Mouse (Mus musculus): ENCODE data around the gene Tas2r126.
"Not testable (repeated sequence)": the region's sequence is repeated elsewhere in the genome, so short reads cannot be mapped to it uniquely, and the experiment has no call there.

Tas2r126 gene

GRCm38 (mm10) chr6:42434446-42434845 lies at the start of gene Tas2r126:
Gene Tas2r126, plus strand, starts transcription at chr6:42434535.
- no peak for DNase-seq

GRCm38 (mm10) chr6:42385635-42386034 lies 48.7 kb upstream of the Tas2r126 start:
- no peak for DNase-seq

- DNase-seq = no peak
Observed at GRCm38 (mm10) chr6:42391796-42392330, 42.5 kb upstream of the Tas2r126 start.

GRCm38 (mm10) chr6:42395960-42396809 lies 38.1 kb upstream of the Tas2r126 start:
- DNase-seq = no peak

GRCm38 (mm10) chr6:42397041-42397657 lies 37.2 kb upstream of the Tas2r126 start:
- DNase-seq = no peak

- DNase-seq = no peak
Observed at GRCm38 (mm10) chr6:42398285-42398684, 36.0 kb upstream of the Tas2r126 start.

- no peak for DNase-seq
Observed at GRCm38 (mm10) chr6:42398998-42399397, 35.3 kb upstream of the Tas2r126 start.

- no peak for DNase-seq
Observed at GRCm38 (mm10) chr6:42399938-42400337, 34.4 kb upstream of the Tas2r126 start, which contains the start of gene Tas2r143. Gene Tas2r143, plus strand, starts transcription at chr6:42400238.

- DNase-seq = no peak
Observed at GRCm38 (mm10) chr6:42405134-42405533, 29.2 kb upstream of the Tas2r126 start, which contains the start of gene Tas2r135. Gene Tas2r135, plus strand, starts transcription at chr6:42405434.

- DNase-seq = no peak
Observed at GRCm38 (mm10) chr6:42419443-42419842, 14.9 kb upstream of the Tas2r126 start.

GRCm38 (mm10) chr6:42421439-42421838 lies 12.9 kb upstream of the Tas2r126 start:
- DNase-seq = no peak

GRCm38 (mm10) chr6:42424472-42424871 lies 9.9 kb upstream of the Tas2r126 start:
- DNase-seq = no peak

GRCm38 (mm10) chr6:42426337-42426736 lies 8.0 kb upstream of the Tas2r126 start:
- DNase-seq = no peak

GRCm38 (mm10) chr6:42433554-42433953 lies 781 bp upstream of the Tas2r126 start:
- no peak for DNase-seq

- no peak for DNase-seq
Observed at GRCm38 (mm10) chr6:42435490-42435889, 1.2 kb downstream of the Tas2r126 start.

GRCm38 (mm10) chr6:42441395-42441794 lies 7.1 kb downstream of the Tas2r126 start:
- DNase-seq = no peak

- no peak for DNase-seq
Observed at GRCm38 (mm10) chr6:42444491-42444890, 10.2 kb downstream of the Tas2r126 start.

GRCm38 (mm10) chr6:42447381-42447780 lies 13.0 kb downstream of the Tas2r126 start:
- no peak for DNase-seq

GRCm38 (mm10) chr6:42465096-42465495 lies 30.8 kb downstream of the Tas2r126 start, which contains the start of gene Olfr458:
Gene Olfr458, minus strand, starts transcription at chr6:42465196.
- no peak for DNase-seq

- DNase-seq = no peak
Observed at GRCm38 (mm10) chr6:42470542-42470941, 36.2 kb downstream of the Tas2r126 start.

GRCm38 (mm10) chr6:42471298-42471697 lies 37.0 kb downstream of the Tas2r126 start:
- not testable (repeated sequence) for DNase-seq

GRCm38 (mm10) chr6:42476235-42476634 lies 41.9 kb downstream of the Tas2r126 start, which contains the start of gene Olfr457:
Gene Olfr457, minus strand, starts transcription at chr6:42476335.
- DNase-seq = no peak

- no peak for DNase-seq
Observed at GRCm38 (mm10) chr6:42484633-42485032, 50.3 kb downstream of the Tas2r126 start.

All from embryo, embryonic 11 days (tissue).